7 mouse cellular contexts compared by ENCODE assay signal in the genomic region with DNA sequence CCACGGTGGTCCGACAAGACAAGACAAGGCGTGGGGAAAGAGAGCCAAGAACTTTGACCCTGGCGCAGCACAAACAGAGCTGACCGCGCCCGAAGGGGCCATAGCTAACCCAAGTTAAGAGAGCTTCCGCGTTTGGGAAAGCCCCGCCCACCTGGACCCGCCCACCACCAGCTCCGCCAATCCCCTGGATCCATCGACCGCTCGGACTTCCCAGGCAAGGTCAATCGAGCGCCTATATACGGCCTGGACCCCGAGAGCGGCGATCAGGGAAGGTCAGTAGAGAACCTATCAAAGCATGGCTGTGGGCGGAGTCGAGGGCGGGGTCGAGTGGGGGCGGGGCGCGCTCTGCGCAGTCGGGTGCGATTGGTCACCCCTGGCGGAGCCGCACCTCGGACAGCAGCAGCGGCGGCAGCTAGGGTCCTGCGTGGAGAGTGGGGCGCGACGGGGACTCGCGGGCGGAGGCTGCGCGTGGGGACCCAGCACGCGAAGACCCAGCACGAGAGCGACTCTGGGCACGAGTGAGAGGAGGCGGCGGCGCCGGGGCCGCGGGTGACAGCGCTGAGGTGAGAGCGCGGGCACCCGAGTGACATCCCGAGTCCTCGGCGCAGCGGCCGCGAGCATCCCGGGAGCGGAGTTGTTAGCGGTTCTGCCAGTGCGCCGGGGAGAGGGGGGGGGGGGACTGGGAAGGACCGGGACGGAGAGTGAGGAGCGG. TPM values are rescaled to one million over a fixed set of nuclear protein-coding genes. Genes with fewer than 3 reads are reported as not detected.
DNase-seq lines count a peak whose midpoint lies in the region; ATAC-seq and TF ChIP-seq lines count a peak whose summit lies in the region.

TSS of gene Taok3 (plus strand) at position 353 of the 712 bp plus-strand sequence.

- no peaks in the 10 kb centered on the region for H3K9me3 ChIP-seq in embryonic facial prominence, embryonic 10.5 days
- H3K9me3 ChIP-seq in intestine, postnatal 0 days (ENCODE audit: control insufficient read depth): no peaks in the 10 kb centered on the region
- no peaks in the 10 kb centered on the region for H3K9me3 ChIP-seq in midbrain, embryonic 12.5 days

- H3K27ac ChIP-seq in embryonic facial prominence, embryonic 10.5 days (replicated peaks): peak within 1 kb of the TSS; percentile 67
- peak within 1 kb of the TSS; percentile 95 for H3K27ac ChIP-seq in intestine, postnatal 0 days (ENCODE audit: low read depth, low read length)
- no peak within 1 kb of the TSS for H3K27ac ChIP-seq in midbrain, embryonic 12.5 days (replicated peaks)
- H3K27ac ChIP-seq in small intestine, adult 2 months (ENCODE audit: insufficient read depth, low read depth, low read length): peak within 1 kb of the TSS; percentile 96

- no peaks in the 10 kb centered on the region for H3K36me3 ChIP-seq in embryonic facial prominence, embryonic 10.5 days (replicated peaks)
- no peaks in the 10 kb centered on the region for H3K36me3 ChIP-seq in intestine, postnatal 0 days (ENCODE audit: control insufficient read depth, insufficient read depth)
- no peaks in the 10 kb centered on the region for H3K36me3 ChIP-seq in midbrain, embryonic 12.5 days
- peaks cover 2% of the 10 kb centered on the region; the same call in 1 of the 2 replicates for H3K36me3 ChIP-seq in small intestine, adult 2 months (ENCODE audit: control insufficient read depth, insufficient read depth, low read length)

- peak within 1 kb of the TSS; percentile 88 for H3K4me3 ChIP-seq in embryonic facial prominence, embryonic 10.5 days
- H3K4me3 ChIP-seq in intestine, postnatal 0 days (ENCODE audit: low read depth, low read length): peak within 1 kb of the TSS; percentile 79
- peak within 1 kb of the TSS; percentile 63 for H3K4me3 ChIP-seq in midbrain, embryonic 12.5 days
- peak within 1 kb of the TSS; percentile 88 for H3K4me3 ChIP-seq in small intestine, adult 2 months (ENCODE audit: low read depth, low read length)

- H3K4me1 ChIP-seq in embryonic facial prominence, embryonic 10.5 days: peaks cover 32% of the 10 kb centered on the region
- no peaks in the 10 kb centered on the region; the same call in 1 of the 2 replicates for H3K4me1 ChIP-seq in intestine, postnatal 0 days (replicated peaks; ENCODE audit: control insufficient read depth, insufficient read depth, low read length)
- peaks cover 15% of the 10 kb centered on the region for H3K4me1 ChIP-seq in midbrain, embryonic 12.5 days
- H3K4me1 ChIP-seq in small intestine, adult 2 months (ENCODE audit: control insufficient read depth, insufficient read depth, insufficient read length, low read length): peaks cover 14% of the 10 kb centered on the region

- peak within 1 kb of the TSS; percentile 68 for H3K4me2 ChIP-seq in intestine, postnatal 0 days (replicated peaks; ENCODE audit: low read depth)
- peak within 1 kb of the TSS; percentile 92 for H3K4me2 ChIP-seq in midbrain, embryonic 12.5 days (replicated peaks)

- H3K9ac ChIP-seq in intestine, postnatal 0 days (ENCODE audit: low read depth, low read length): peak within 1 kb of the TSS; percentile 73
- peak within 1 kb of the TSS; percentile 71 for H3K9ac ChIP-seq in midbrain, embryonic 12.5 days (replicated peaks)

- TF ChIP-seq CTCF in intestine, postnatal 0 days (IDR thresholded peaks at IDR 0.05; ENCODE audit: low read depth): no peak; the same call in 1 of the 2 replicates
- TF ChIP-seq CTCF in small intestine, adult 2 months (IDR thresholded peaks at IDR 0.05; ENCODE audit: extremely low read depth, insufficient read length, insufficient replicate concordance, low read depth, low read length): no peak

- H3K27me3 ChIP-seq in embryonic facial prominence, embryonic 10.5 days (replicated peaks; ENCODE audit: low read depth, poor library complexity, severe bottlenecking): peaks cover 27% of the 10 kb centered on the region
- no peaks in the 10 kb centered on the region for H3K27me3 ChIP-seq in intestine, postnatal 0 days (replicated peaks; ENCODE audit: control insufficient read depth, insufficient read depth, low read length)
- peaks cover 18% of the 10 kb centered on the region for H3K27me3 ChIP-seq in midbrain, embryonic 12.5 days
- H3K27me3 ChIP-seq in small intestine, adult 2 months (ENCODE audit: control insufficient read depth, insufficient read depth, low read length): no peaks in the 10 kb centered on the region

- ATAC-seq in intestine, postnatal 0 days: peak; percentile 83
- ATAC-seq in midbrain, embryonic 12.5 days (ENCODE audit: low FRiP score, low read depth): peak; percentile 90

- DNase-seq in adrenal gland, postnatal 10 days: peak; percentile 100
- DNase-seq in embryonic facial prominence, embryonic 10.5 days (ENCODE audit: low spot score): peak; percentile 100
- DNase-seq in gonadal fat pad, adult 2 months (ENCODE audit: low read depth): peak; percentile 85
- DNase-seq in left cerebral cortex, postnatal 4 days: peak; percentile 100

- TF ChIP-seq POLR2A in small intestine, adult 2 months (IDR thresholded peaks at IDR 0.05; ENCODE audit: low read depth, low read length): peak; percentile 90

- WGBS in embryonic facial prominence, embryonic 10.5 days: under 1% methylated on average over 74 of the region's 74 CpGs
- WGBS in intestine, postnatal 0 days: under 1% methylated on average over 72 of the region's 74 CpGs
- WGBS in midbrain, embryonic 12.5 days: 0% methylated on average over 68 of the region's 74 CpGs
- WGBS in small intestine, adult 2 months: under 1% methylated on average over 74 of the region's 74 CpGs

- intact Hi-C loops in left cerebral cortex, postnatal 4 days (cut with DNase I): loop anchor here (5.0 kb wide), 1 partner anchor 122 kb away; no protein-coding TSS in a partner anchor

RNA-seq across cellular contexts. Expression of gene Taok3, which starts in this region (rescaled TPM):
- 10 to 100 TPM; 26.0 to 29.3 TPM for total RNA-seq in adrenal gland, postnatal 10 days (2021)
- polyA plus RNA-seq in embryonic facial prominence, embryonic 10.5 days (2016; fragmentation: Nextera tagmentation; extraction: Ambion mirVana): 8.1 TPM in 2 replicates
- 8.5 and 9.3 TPM in 2 replicates for polyA plus RNA-seq in gonadal fat pad, adult 2 months (2012; rRNA removed)
- 40.4 and 47.7 TPM in 2 replicates for polyA plus RNA-seq in intestine, postnatal 0 days (2015; fragmentation: Nextera tagmentation; extraction: Ambion mirVana)
- 10 to 100 TPM; 80.6 to 85.3 TPM for total RNA-seq in left cerebral cortex, postnatal 4 days (2021)
- polyA plus RNA-seq in midbrain, embryonic 12.5 days (2016; fragmentation: Nextera tagmentation; extraction: Ambion mirVana): 28.3 and 28.9 TPM in 2 replicates
- 10.7 and 32.0 TPM in 2 replicates for polyA plus RNA-seq in small intestine, adult 2 months (2012; rRNA removed)
